Mouse (Mus musculus): ENCODE measurements around the gene Gm10840. TPM values are rescaled to one million over a fixed set of nuclear protein-coding genes. Genes with fewer than 3 reads are reported as not detected.
"Not testable (repeated sequence)": the region's sequence is repeated elsewhere in the genome, so short reads cannot be mapped to it uniquely, and the experiment has no call there.

The Gm10840 gene
- polyA plus RNA-seq, 1 experiment = not detected

DNA sequence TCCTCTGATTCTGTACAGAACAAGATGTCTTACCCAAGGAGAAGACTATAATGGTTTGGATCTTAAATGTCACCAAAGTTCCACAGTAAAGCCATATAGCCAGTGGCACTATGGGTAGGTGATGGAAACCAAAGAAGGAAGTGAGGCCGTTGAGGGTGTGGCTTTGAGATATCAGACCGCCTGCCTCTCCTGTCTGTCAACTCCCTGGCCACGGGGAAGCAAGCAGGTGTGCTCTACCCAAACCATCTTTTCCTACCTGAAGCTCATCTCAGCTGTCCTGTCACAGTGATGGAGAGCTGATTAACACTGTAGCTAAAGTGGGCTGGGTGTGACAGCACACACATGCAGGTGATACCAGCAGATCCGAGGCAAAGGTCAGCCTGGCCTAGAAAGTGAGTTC, 37.6 kb downstream of the Gm10840 start:
- Histone ChIP-seq H3K4me3 (ENCODE audit: low read depth, low read length) (no peak overlapping the region), H3K4me1 (ENCODE audit: control insufficient read depth, insufficient read depth, low read length) (no peaks in the 10 kb centered on the region), H3K27ac (ENCODE audit: insufficient read depth, low read length) (no peak overlapping the region), H3K9ac (ENCODE audit: low read depth, poor library complexity, severe bottlenecking) (no peak overlapping the region), H3K36me3 (ENCODE audit: control insufficient read depth, insufficient read depth, low read length, poor library complexity, severe bottlenecking) (peaks cover 26% of the 10 kb centered on the region), H3K27me3 (ENCODE audit: control insufficient read depth, insufficient read depth, low read length, poor library complexity, severe bottlenecking) (no peaks in the 10 kb centered on the region), H3K9me3 (replicated peaks; ENCODE audit: control insufficient read depth, insufficient read depth, low read length, poor library complexity, severe bottlenecking) (no peaks in the 10 kb centered on the region)
- TF ChIP-seq CTCF (IDR thresholded peaks at IDR 0.05; ENCODE audit: low read depth, low read length) (no peak), POLR2A (IDR thresholded peaks at IDR 0.05; ENCODE audit: insufficient read depth, low read length) (no peak), EP300 (IDR thresholded peaks at IDR 0.05; ENCODE audit: insufficient read depth, low read depth, low read length) (no peak)

- not testable (repeated sequence) for H3K9ac ChIP-seq (ENCODE audit: low read depth, poor library complexity, severe bottlenecking); H3K27ac ChIP-seq (ENCODE audit: insufficient read depth, low read length); H3K4me3 ChIP-seq (ENCODE audit: low read depth, low read length); H3K27me3 ChIP-seq (ENCODE audit: control insufficient read depth, insufficient read depth, low read length, poor library complexity, severe bottlenecking); H3K9me3 ChIP-seq (replicated peaks; ENCODE audit: control insufficient read depth, insufficient read depth, low read length, poor library complexity, severe bottlenecking); H3K4me1 ChIP-seq (ENCODE audit: control insufficient read depth, insufficient read depth, low read length)
- H3K36me3 ChIP-seq (ENCODE audit: control insufficient read depth, insufficient read depth, low read length, poor library complexity, severe bottlenecking) = peaks cover 40% of the 10 kb centered on the region
These were observed 39.3 kb downstream of the Gm10840 start for GRCm38 (mm10) chr11:106199997-106200396.

DNA sequence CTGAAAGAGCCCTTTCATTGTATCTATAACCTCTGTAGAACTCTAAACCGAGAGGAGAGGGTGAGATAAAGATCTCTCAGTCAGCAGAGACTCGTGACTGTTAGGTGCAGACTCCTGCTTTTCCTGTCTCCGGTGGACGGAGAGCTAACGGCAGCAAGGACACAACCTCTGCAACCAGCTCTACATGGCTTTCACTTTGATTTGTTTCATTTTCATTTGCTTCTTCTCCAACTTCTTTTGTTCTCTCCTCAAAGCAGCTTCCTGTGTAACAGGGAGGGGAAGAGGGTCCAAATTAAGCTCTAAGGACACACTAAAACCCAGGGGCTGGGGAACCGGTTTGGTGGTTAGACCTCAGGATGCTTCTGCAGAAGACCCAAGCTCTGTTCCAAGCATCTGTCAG, 40.1 kb downstream of the Gm10840 start:
- H3K36me3 ChIP-seq (ENCODE audit: control insufficient read depth, insufficient read depth, low read length, poor library complexity, severe bottlenecking) = peaks cover 42% of the 10 kb centered on the region

DNA sequence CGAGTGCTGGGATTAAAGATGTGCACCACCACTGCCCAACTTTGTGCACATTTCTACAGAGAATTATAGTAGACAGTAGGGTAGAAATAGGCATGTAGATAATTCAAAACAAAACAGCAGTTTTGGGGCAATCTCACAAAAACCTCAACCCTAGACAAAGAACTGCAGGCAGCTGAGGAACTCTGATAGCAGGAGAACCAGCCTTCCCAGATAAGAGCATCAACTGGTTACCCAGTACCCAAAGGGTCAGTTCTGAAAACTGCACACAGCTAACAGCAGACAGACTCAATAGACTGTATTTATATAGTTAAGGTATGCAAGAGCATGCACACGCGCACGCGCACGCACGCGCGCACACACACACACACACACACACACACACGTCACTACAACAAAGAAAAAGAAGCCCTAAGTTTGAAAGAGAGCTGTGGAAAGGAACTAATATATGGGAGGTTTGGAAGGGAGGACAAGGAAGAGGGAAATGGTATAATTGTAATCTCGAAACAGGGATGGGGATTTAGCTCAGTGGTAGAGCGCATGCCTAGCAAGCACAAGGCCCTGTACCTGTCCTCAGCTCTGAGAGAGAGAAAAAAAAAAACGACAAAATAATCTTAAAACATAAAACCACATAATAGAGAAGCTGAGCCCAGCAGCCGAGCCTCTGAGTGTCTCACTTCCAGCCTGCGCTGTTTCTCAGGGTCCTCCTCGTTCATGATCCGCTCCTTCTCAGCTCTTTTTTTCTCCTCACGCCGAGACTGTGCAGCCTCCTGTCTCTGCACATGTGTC, 40.9 kb downstream of the Gm10840 start:
- Histone ChIP-seq H3K9ac (ENCODE audit: low read depth, poor library complexity, severe bottlenecking) (no peak overlapping the region), H3K4me1 (ENCODE audit: control insufficient read depth, insufficient read depth, low read length) (no peaks in the 10 kb centered on the region), H3K36me3 (ENCODE audit: control insufficient read depth, insufficient read depth, low read length, poor library complexity, severe bottlenecking) (peaks cover 47% of the 10 kb centered on the region), H3K27me3 (ENCODE audit: control insufficient read depth, insufficient read depth, low read length, poor library complexity, severe bottlenecking) (no peaks in the 10 kb centered on the region), H3K9me3 (replicated peaks; ENCODE audit: control insufficient read depth, insufficient read depth, low read length, poor library complexity, severe bottlenecking) (no peaks in the 10 kb centered on the region), H3K4me3 (ENCODE audit: low read depth, low read length) (no peak overlapping the region), H3K27ac (ENCODE audit: insufficient read depth, low read length) (no peak overlapping the region)
- TF ChIP-seq CTCF (IDR thresholded peaks at IDR 0.05; ENCODE audit: low read depth, low read length) = no peak

More for the DNA sequence above, 40.1 kb downstream of the Gm10840 start:
- H3K9ac ChIP-seq (ENCODE audit: low read depth, poor library complexity, severe bottlenecking) = no peak overlapping the region
- no peaks in the 10 kb centered on the region for H3K9me3 ChIP-seq (replicated peaks; ENCODE audit: control insufficient read depth, insufficient read depth, low read length, poor library complexity, severe bottlenecking)
- H3K27me3 ChIP-seq (ENCODE audit: control insufficient read depth, insufficient read depth, low read length, poor library complexity, severe bottlenecking) = no peaks in the 10 kb centered on the region
- no peak overlapping the region for H3K27ac ChIP-seq (ENCODE audit: insufficient read depth, low read length)
- TF ChIP-seq EP300 (IDR thresholded peaks at IDR 0.05; ENCODE audit: insufficient read depth, low read depth, low read length) (no peak), POLR2A (IDR thresholded peaks at IDR 0.05; ENCODE audit: insufficient read depth, low read length) (no peak), CTCF (IDR thresholded peaks at IDR 0.05; ENCODE audit: low read depth, low read length) (no peak)
- no peaks in the 10 kb centered on the region for H3K4me1 ChIP-seq (ENCODE audit: control insufficient read depth, insufficient read depth, low read length)
- H3K4me3 ChIP-seq (ENCODE audit: low read depth, low read length) = no peak overlapping the region

DNA sequence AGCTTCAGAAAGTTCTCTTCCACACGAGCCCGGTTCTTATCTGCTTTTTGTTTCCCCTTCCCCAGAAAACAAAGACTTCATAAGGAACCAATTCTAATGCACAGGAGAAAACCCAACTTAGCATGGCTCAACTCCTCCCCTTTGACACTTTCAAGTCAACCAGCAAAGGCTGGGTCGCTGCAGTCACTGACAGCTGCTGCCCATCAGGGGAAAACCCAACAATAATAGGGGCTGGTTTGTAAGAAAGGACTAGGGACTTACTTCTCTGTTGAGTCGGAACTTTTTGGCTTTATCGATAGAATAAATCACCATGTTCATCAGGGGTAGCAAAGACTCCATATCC, 41.4 kb downstream of the Gm10840 start, which contains the start of gene Strada:
TSS of gene Strada (minus strand) at position 46 of the 343 bp plus-strand sequence.
- Histone ChIP-seq H3K27ac (ENCODE audit: insufficient read depth, low read length) (no peak within 1 kb of the TSS; the same call in 1 of the 2 replicates), H3K36me3 (ENCODE audit: control insufficient read depth, insufficient read depth, low read length, poor library complexity, severe bottlenecking) (peaks cover 53% of the 10 kb centered on the region), H3K9ac (ENCODE audit: low read depth, poor library complexity, severe bottlenecking) (no peak within 1 kb of the TSS), H3K4me3 (ENCODE audit: low read depth, low read length) (no peak within 1 kb of the TSS), H3K4me1 (ENCODE audit: control insufficient read depth, insufficient read depth, low read length) (no peaks in the 10 kb centered on the region), H3K27me3 (ENCODE audit: control insufficient read depth, insufficient read depth, low read length, poor library complexity, severe bottlenecking) (no peaks in the 10 kb centered on the region), H3K9me3 (replicated peaks; ENCODE audit: control insufficient read depth, insufficient read depth, low read length, poor library complexity, severe bottlenecking) (no peaks in the 10 kb centered on the region)
- TF ChIP-seq EP300 (IDR thresholded peaks at IDR 0.05; ENCODE audit: insufficient read depth, low read depth, low read length) (no peak), POLR2A (IDR thresholded peaks at IDR 0.05; ENCODE audit: insufficient read depth, low read length) (no peak)

Other genes with a start within 250 kb of the Gm10840 start
- 21.4 TPM in 2 replicates for gene Cyb561, start 207.5 kb upstream of the Gm10840 start, polyA plus RNA-seq (2011; ENCODE audit: insufficient read depth, insufficient read length, low read depth, missing spikeins)
- 0.18 TPM in 1 of 2 replicates, not detected in the other for gene Ace, start 192.9 kb upstream of the Gm10840 start, polyA plus RNA-seq (2011; ENCODE audit: insufficient read depth, insufficient read length, low read depth, missing spikeins)
- gene Ace3, start 166.2 kb upstream of the Gm10840 start, polyA plus RNA-seq (2011; ENCODE audit: insufficient read depth, insufficient read length, low read depth, missing spikeins) = not detected in 2 replicates
- gene Kcnh6, start 152.7 kb upstream of the Gm10840 start, polyA plus RNA-seq (2011; ENCODE audit: insufficient read depth, insufficient read length, low read depth, missing spikeins) = 0.21 and 0.68 TPM in 2 replicates
- gene Dcaf7, start 124.0 kb upstream of the Gm10840 start, polyA plus RNA-seq (2011; ENCODE audit: insufficient read depth, insufficient read length, low read depth, missing spikeins) = 48.9 TPM in 2 replicates
- 9.8 and 11.6 TPM in 2 replicates for gene Taco1, start 94.8 kb upstream of the Gm10840 start, polyA plus RNA-seq (2011; ENCODE audit: insufficient read depth, insufficient read length, low read depth, missing spikeins)
- gene Map3k3, start 76.2 kb upstream of the Gm10840 start, polyA plus RNA-seq (2011; ENCODE audit: insufficient read depth, insufficient read length, low read depth, missing spikeins) = 44.6 and 46.1 TPM in 2 replicates
- gene Limd2, start within 50 bp of the Gm10840 start, polyA plus RNA-seq (2011; ENCODE audit: insufficient read depth, insufficient read length, low read depth, missing spikeins) = 53.7 and 57.2 TPM in 2 replicates
- 29.8 and 34.2 TPM in 2 replicates for gene Strada, start 41.3 kb downstream of the Gm10840 start, polyA plus RNA-seq (2011; ENCODE audit: insufficient read depth, insufficient read length, low read depth, missing spikeins)
- gene Ccdc47, start 55.5 kb downstream of the Gm10840 start, polyA plus RNA-seq (2011; ENCODE audit: insufficient read depth, insufficient read length, low read depth, missing spikeins) = 93.2 and 119 TPM in 2 replicates
- gene Ddx42, start 56.1 kb downstream of the Gm10840 start, polyA plus RNA-seq (2011; ENCODE audit: insufficient read depth, insufficient read length, low read depth, missing spikeins) = 73.2 and 75.4 TPM in 2 replicates
- 139 and 156 TPM in 2 replicates for gene Ftsj3, start 95.2 kb downstream of the Gm10840 start, polyA plus RNA-seq (2011; ENCODE audit: insufficient read depth, insufficient read length, low read depth, missing spikeins)
- gene Psmc5, start 95.3 kb downstream of the Gm10840 start, polyA plus RNA-seq (2011; ENCODE audit: insufficient read depth, insufficient read length, low read depth, missing spikeins) = 170 and 188 TPM in 2 replicates
- gene Smarcd2, start 112.1 kb downstream of the Gm10840 start, polyA plus RNA-seq (2011; ENCODE audit: insufficient read depth, insufficient read length, low read depth, missing spikeins) = 75.6 and 78.1 TPM in 2 replicates
- gene Tcam1, start 115.8 kb downstream of the Gm10840 start, polyA plus RNA-seq (2011; ENCODE audit: insufficient read depth, insufficient read length, low read depth, missing spikeins) = 0.44 and 0.45 TPM in 2 replicates
- not detected in 2 replicates for gene Gh, start 141.0 kb downstream of the Gm10840 start, polyA plus RNA-seq (2011; ENCODE audit: insufficient read depth, insufficient read length, low read depth, missing spikeins)
- gene Cd79b, start 153.9 kb downstream of the Gm10840 start, polyA plus RNA-seq (2011; ENCODE audit: insufficient read depth, insufficient read length, low read depth, missing spikeins) = 0.75 and 1.5 TPM in 2 replicates
- not detected in 2 replicates for gene Scn4a, start 192.4 kb downstream of the Gm10840 start, polyA plus RNA-seq (2011; ENCODE audit: insufficient read depth, insufficient read length, low read depth, missing spikeins)
- gene Prr29, start 204.6 kb downstream of the Gm10840 start, polyA plus RNA-seq (2011; ENCODE audit: insufficient read depth, insufficient read length, low read depth, missing spikeins) = not detected in 2 replicates
- gene Icam2, start 227.2 kb downstream of the Gm10840 start, polyA plus RNA-seq (2011; ENCODE audit: insufficient read depth, insufficient read length, low read depth, missing spikeins) = not detected in 2 replicates

Measured in ES-Bruce4 (cell line).